ENCODE assay signal across 8 mouse cellular contexts in the genomic region with DNA sequence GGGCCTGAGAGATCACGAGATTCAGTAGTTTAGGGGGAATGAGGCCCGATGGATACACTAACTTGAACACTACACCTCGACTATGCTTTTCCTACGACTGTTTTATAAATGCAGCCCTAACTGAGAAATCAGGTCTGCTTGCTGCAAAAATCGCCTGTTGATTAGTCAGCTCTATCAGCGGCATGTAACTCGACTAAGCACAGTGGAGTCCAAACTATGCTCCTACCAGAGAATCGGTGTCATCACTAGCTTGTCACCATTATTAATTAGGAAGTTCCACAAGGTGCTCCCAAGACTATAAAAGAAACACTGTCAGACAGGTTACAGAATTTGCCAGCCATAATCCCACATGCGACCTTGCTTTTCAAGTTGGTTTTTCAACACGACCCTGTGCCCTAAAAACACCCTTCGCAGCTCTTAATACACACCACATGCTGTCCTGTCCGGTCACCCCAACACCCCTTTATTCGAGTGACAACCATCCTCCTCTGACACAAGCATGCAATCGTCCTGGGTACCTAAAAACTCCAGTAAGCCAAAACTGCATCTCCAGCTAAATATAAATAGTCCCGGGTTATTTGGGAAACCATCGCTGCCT. TPM values are rescaled to one million over a fixed set of nuclear protein-coding genes. Genes with fewer than 3 reads are reported as not detected.
DNase-seq lines count a peak whose midpoint lies in the region; ATAC-seq and TF ChIP-seq lines count a peak whose summit lies in the region.

No protein-coding gene starts in this region.

- H3K27ac ChIP-seq in kidney, postnatal 0 days, result peak overlapping the region; percentile 68
- H3K27ac ChIP-seq in brown adipose tissue, adult 24 weeks (replicated peaks; ENCODE audit: low read depth, low read length), result no peak overlapping the region
- H3K27ac ChIP-seq in intestine, embryonic 15.5 days, result peak overlapping the region; percentile 69

- peak overlapping the region; percentile 77 for H3K4me3 ChIP-seq in kidney, postnatal 0 days (replicated peaks; ENCODE audit: low read depth, low read length)
- H3K4me3 ChIP-seq in brown adipose tissue, adult 24 weeks (ENCODE audit: insufficient read depth, low read depth, low read length), result peak overlapping the region; percentile 67
- H3K4me3 ChIP-seq in intestine, embryonic 15.5 days (replicated peaks), result peak overlapping the region; percentile 79
- peak overlapping the region; percentile 28 for H3K4me3 ChIP-seq in myocyte

- H3K4me1 ChIP-seq in kidney, postnatal 0 days (replicated peaks; ENCODE audit: insufficient read depth, low read length), result 0 out of 2 replicates have a peak, but pooled peaks cover 3% of the 10 kb centered on the region
- peaks cover 14% of the 10 kb centered on the region; the same call in 1 of the 2 replicates for H3K4me1 ChIP-seq in brown adipose tissue, adult 24 weeks (ENCODE audit: control insufficient read depth, insufficient read depth, insufficient read length, low read length)
- peaks cover 16% of the 10 kb centered on the region for H3K4me1 ChIP-seq in intestine, embryonic 15.5 days (replicated peaks)

- no peaks in the 10 kb centered on the region for H3K9me3 ChIP-seq in kidney, postnatal 0 days (replicated peaks; ENCODE audit: low read length)
- H3K9me3 ChIP-seq in intestine, embryonic 15.5 days, result no peaks in the 10 kb centered on the region

- H3K27me3 ChIP-seq in kidney, postnatal 0 days (ENCODE audit: insufficient read depth, low read length), result no peaks in the 10 kb centered on the region
- no peaks in the 10 kb centered on the region for H3K27me3 ChIP-seq in intestine, embryonic 15.5 days (replicated peaks)
- no peaks in the 10 kb centered on the region for H3K27me3 ChIP-seq in myocyte (ENCODE audit: control insufficient read depth, insufficient read depth, insufficient read length)

- H3ac ChIP-seq in myocyte (ENCODE audit: control insufficient read depth, insufficient read length), result peak overlapping the region; percentile 42

- no peak for ATAC-seq in kidney, postnatal 0 days (replicated peaks; ENCODE audit: low FRiP score, low read depth)
- ATAC-seq in intestine, embryonic 15.5 days, result peak; percentile 9; the same call in 1 of the 2 replicates

- no peak for TF ChIP-seq POLR2A in myocyte (IDR thresholded peaks at IDR 0.05; ENCODE audit: insufficient read length, low read depth)

- peaks cover 14% of the 10 kb centered on the region for H3K79me2 ChIP-seq in myocyte (ENCODE audit: control insufficient read depth, insufficient read depth)

- no peak for DNase-seq in kidney, postnatal 0 days (ENCODE audit: low spot score)
- DNase-seq in kidney, adult 11 months, result no peak
- no peak for DNase-seq in retina, postnatal 1 day
- DNase-seq in right cerebral cortex, postnatal 36 days (ENCODE audit: low spot score in 2 of 2), result no peak
- no peak for DNase-seq in cerebellum, adult 11 months

- TF ChIP-seq CTCF in kidney, postnatal 0 days (IDR thresholded peaks at IDR 0.05; ENCODE audit: low read depth), result no peak

- peak overlapping the region; percentile 78 for H3K9ac ChIP-seq in kidney, postnatal 0 days (ENCODE audit: low read depth, low read length)
- H3K9ac ChIP-seq in intestine, embryonic 15.5 days, result peak overlapping the region; percentile 83

- peak overlapping the region; percentile 74 for H3K4me2 ChIP-seq in kidney, postnatal 0 days (ENCODE audit: low read length)
- H3K4me2 ChIP-seq in intestine, embryonic 15.5 days (replicated peaks), result peak overlapping the region; percentile 63
- peak overlapping the region; percentile 96 for H3K4me2 ChIP-seq in myocyte (ENCODE audit: low read depth)

- WGBS in kidney, postnatal 0 days, result 12% methylated on average over 16 of the region's 16 CpGs
- 13% methylated on average over 16 of the region's 16 CpGs for WGBS in intestine, embryonic 15.5 days

- H3K36me3 ChIP-seq in kidney, postnatal 0 days (ENCODE audit: insufficient read depth, low read length), result no peaks in the 10 kb centered on the region
- no peaks in the 10 kb centered on the region for H3K36me3 ChIP-seq in intestine, embryonic 15.5 days
- no peaks in the 10 kb centered on the region for H3K36me3 ChIP-seq in myocyte (ENCODE audit: control insufficient read depth, insufficient read depth)

TF ChIP-seq in myocyte, 11 proteins besides CTCF, POLR2A, EP300 and RAD21:
- TF ChIP-seq CEBPB (IDR thresholded peaks at IDR 0.05; ENCODE audit: insufficient read depth, poor library complexity, severe bottlenecking) (no peak), MYOG (IDR thresholded peaks at IDR 0.05; ENCODE audit: control insufficient read depth in 1 of 3, insufficient read depth in 1 of 3, insufficient read length in 2 of 3, low read depth in 2 of 3) (no peak), MAX (IDR thresholded peaks at IDR 0.05; ENCODE audit: low read depth) (no peak), REST (IDR thresholded peaks at IDR 0.05; ENCODE audit: insufficient read depth, insufficient read length) (no peak), MYOD1 (IDR thresholded peaks at IDR 0.05; ENCODE audit: control insufficient read depth in 1 of 3, insufficient read length in 2 of 3, low read depth in 2 of 3) (no peak), E2F4 (IDR thresholded peaks at IDR 0.05; ENCODE audit: insufficient read depth) (no peak), POLR2AphosphoS2 (IDR thresholded peaks at IDR 0.05; ENCODE audit: insufficient read length, low read depth) (no peak), TCF3 (IDR thresholded peaks at IDR 0.05; ENCODE audit: insufficient read length, low read depth) (no peak), USF1 (IDR thresholded peaks at IDR 0.05; ENCODE audit: low read depth) (no peak), SRF (IDR thresholded peaks at IDR 0.05; ENCODE audit: control insufficient read depth, insufficient read length, low read depth) (no peak), TCF12 (IDR thresholded peaks at IDR 0.05; ENCODE audit: insufficient read depth, poor library complexity, severe bottlenecking) (no peak)

RNA-seq across cellular contexts. Expression of gene Dnmbp, which starts 0.7 kb away (rescaled TPM):
- polyA plus RNA-seq in kidney, postnatal 0 days (2015; fragmentation: Nextera tagmentation; extraction: Ambion mirVana), result 19.2 and 20.7 TPM in 2 replicates
- polyA plus RNA-seq in brown adipose tissue, adult 24 weeks (2012; ENCODE audit: insufficient read depth, insufficient read length, missing spikeins), result 4.5 and 4.7 TPM in 2 replicates
- polyA plus RNA-seq in intestine, embryonic 15.5 days (2015; fragmentation: Nextera tagmentation; extraction: Ambion mirVana), result 35.9 and 37.0 TPM in 2 replicates
- polyA plus RNA-seq in myocyte (2012; fragmentation: generic; extraction: Trizol), result 7.8 TPM

RNA-seq across cellular contexts. Expression of gene Cpn1, which starts 47.1 kb away (rescaled TPM):
- polyA plus RNA-seq in kidney, postnatal 0 days (2015; fragmentation: Nextera tagmentation; extraction: Ambion mirVana), result 82.1 and 94.2 TPM in 2 replicates
- polyA plus RNA-seq in brown adipose tissue, adult 24 weeks (2012; ENCODE audit: insufficient read depth, insufficient read length, missing spikeins), result not detected in 2 replicates
- 21.4 and 26.2 TPM in 2 replicates for polyA plus RNA-seq in intestine, embryonic 15.5 days (2015; fragmentation: Nextera tagmentation; extraction: Ambion mirVana)
- not detected for polyA plus RNA-seq in myocyte (2012; fragmentation: generic; extraction: Trizol)

Comparison
In these comparisons a context has a peak if more than half of its experiments do, and no peak if none do; other contexts are left out.
1. H3K4me3 ChIP-seq: peak in every context shown above with its lines; median percentile 79 in intestine, embryonic 15.5 days; 77 in kidney, postnatal 0 days; 67 in brown adipose tissue, adult 24 weeks; 28 in myocyte.
2. RNA of gene Cpn1, which starts 47.1 kb away (polyA plus RNA-seq): 82.1 to 94.2 TPM in kidney, postnatal 0 days and 21.4 to 26.2 TPM in intestine, embryonic 15.5 days; not detected in brown adipose tissue, adult 24 weeks and not detected in myocyte (single experiment); every median in the first group is over 10 times any median in the second.
3. Peak in every context shown above with its lines, with median percentiles within 50 percentile points of each other: H3K4me2 ChIP-seq.